Mouse (Mus musculus) common myeloid progenitor, adult 5-6 weeks (primary cell): ENCODE results near the gene Sh3bp5l. TPM values are rescaled to one million over a fixed set of nuclear protein-coding genes. Genes with fewer than 3 reads are reported as not detected.
A peak's percentile ranks its signal among the peaks of the same experiment; 100 is the strongest.
"Not testable (repeated sequence)": the region's sequence is repeated elsewhere in the genome, so short reads cannot be mapped to it uniquely, and the experiment has no call there.

Experiments used
- ATAC-seq: replicated peaks from 2 replicates; pipeline ENCODE4 v1.8.0; 2016; ENCODE audit warnings: low read depth, mild to moderate bottlenecking, moderate TSS enrichment, inconsistent platforms; ENCODE audit not compliant: poor library complexity, severe bottlenecking
- total RNA-seq: library from RNA; stranded (forward); fragments of 200-1000, 187-1606 nt; gene quantifications from 2 replicates; pipeline ENCODE4 v1.2.3, GENCODE M21; 2017

Gene Sh3bp5l
- total RNA-seq, 1 experiment from 2014 or later, result 12.7 TPM

- no peak for ATAC-seq
These were observed 13.6 kb upstream of the Sh3bp5l start for GRCm38 (mm10) chr11:58316768-58317390.

- ATAC-seq, result peak; percentile 93
These were observed 7.5 kb upstream of the Sh3bp5l start for GRCm38 (mm10) chr11:58322824-58323569.

- peak; percentile 3; the same call in 1 of the 2 replicates for ATAC-seq
These were observed 6.8 kb upstream of the Sh3bp5l start for GRCm38 (mm10) chr11:58323570-58324340.

- ATAC-seq, result no peak
These were observed 5.8 kb upstream of the Sh3bp5l start for GRCm38 (mm10) chr11:58324614-58325229.

GRCm38 (mm10) chr11:58326781-58327180, 3.7 kb upstream of the Sh3bp5l start:
- ATAC-seq, result no peak

- ATAC-seq, result peak; percentile 40
These were observed 633 bp upstream of the Sh3bp5l start for GRCm38 (mm10) chr11:58329906-58330275.

GRCm38 (mm10) chr11:58331149-58331495, 598 bp downstream of the Sh3bp5l start:
- ATAC-seq, result no peak

GRCm38 (mm10) chr11:58331546-58331945, 1.0 kb downstream of the Sh3bp5l start:
- ATAC-seq, result no peak

- ATAC-seq, result no peak
These were observed 4.2 kb downstream of the Sh3bp5l start for GRCm38 (mm10) chr11:58334746-58335145.

- ATAC-seq, result no peak
These were observed 16.2 kb downstream of the Sh3bp5l start for GRCm38 (mm10) chr11:58346745-58347144.

- ATAC-seq, result no peak
These were observed 20.1 kb downstream of the Sh3bp5l start for GRCm38 (mm10) chr11:58350628-58351027.

- no peak for ATAC-seq
These were observed 20.7 kb downstream of the Sh3bp5l start for GRCm38 (mm10) chr11:58351179-58351578.

- ATAC-seq, result peak; percentile 46; the same call in 1 of the 2 replicates
These were observed 22.4 kb downstream of the Sh3bp5l start for GRCm38 (mm10) chr11:58352681-58353548.

- no peak for ATAC-seq
These were observed 23.2 kb downstream of the Sh3bp5l start for GRCm38 (mm10) chr11:58353709-58354108.

- ATAC-seq, result no peak
These were observed 24.0 kb downstream of the Sh3bp5l start for GRCm38 (mm10) chr11:58354476-58354875.

- ATAC-seq, result no peak
These were observed 24.4 kb downstream of the Sh3bp5l start for GRCm38 (mm10) chr11:58354927-58355326.

GRCm38 (mm10) chr11:58357042-58357441, 26.5 kb downstream of the Sh3bp5l start:
- no peak for ATAC-seq

- 0 out of 2 replicates have a peak, but pooled peaks have one; percentile 36 for ATAC-seq
These were observed 27.5 kb downstream of the Sh3bp5l start for GRCm38 (mm10) chr11:58357844-58358534.

- not testable (repeated sequence) for ATAC-seq
These were observed 32.0 kb downstream of the Sh3bp5l start for GRCm38 (mm10) chr11:58362562-58362961.
